Mouse (Mus musculus): ENCODE measurements around the gene Il27. TPM values are rescaled to one million over a fixed set of nuclear protein-coding genes. Genes with fewer than 3 reads are reported as not detected.

Il27 gene
- polyA plus RNA-seq, 2 experiments = not detected

DNA sequence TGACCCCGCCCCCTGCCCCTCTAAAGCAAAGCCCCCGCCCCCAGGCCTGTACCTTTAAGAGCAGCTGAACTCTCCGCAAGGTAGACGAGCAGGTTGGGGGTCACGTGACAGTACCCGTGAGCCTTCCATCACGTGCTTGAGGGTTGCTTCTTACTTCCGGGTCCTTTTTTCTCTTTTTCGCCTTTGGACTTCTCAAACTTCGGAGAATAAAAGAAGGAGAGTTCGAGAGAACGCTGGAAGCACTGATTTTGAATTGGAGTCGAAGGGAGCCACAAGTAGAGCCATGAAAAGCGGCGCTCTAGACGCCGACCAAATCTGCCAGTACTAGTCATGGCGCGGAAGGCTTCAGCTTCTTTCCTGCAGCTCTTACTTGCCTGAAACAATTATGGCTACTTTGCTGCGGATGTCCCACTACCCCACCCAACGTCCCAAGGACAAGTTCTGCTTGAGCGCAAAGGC, 11.5 kb downstream of the Il27 start:
- ATAC-seq (ENCODE audit: low FRiP score, low read depth) = peak; percentile 94
- H3K4me1 ChIP-seq (ENCODE audit: control insufficient read depth, insufficient read depth, low read length) = peaks cover 7% of the 10 kb centered on the region; the same call in 1 of the 2 replicates
- peaks cover 18% of the 10 kb centered on the region for H3K36me3 ChIP-seq (ENCODE audit: control insufficient read depth, insufficient read depth, low read length)
- DNase-seq (ENCODE audit: low spot score) = peak; percentile 93
- peak overlapping the region; percentile 46 for H3K4me3 ChIP-seq (replicated peaks; ENCODE audit: low read length)
- H3K9ac ChIP-seq (ENCODE audit: low read depth, low read length, severe bottlenecking) = peak overlapping the region; percentile 51
- H3K9me3 ChIP-seq (ENCODE audit: control insufficient read depth, low read length) = no peaks in the 10 kb centered on the region
- peak overlapping the region; percentile 91 for H3K4me2 ChIP-seq (replicated peaks; ENCODE audit: low read depth, low read length, severe bottlenecking)
- TF ChIP-seq POLR2A (IDR thresholded peaks at IDR 0.05; ENCODE audit: borderline replicate concordance, extremely low read depth, insufficient read depth, insufficient read length) = 0 out of 2 replicates have a peak, but pooled peaks have one; percentile 20
- under 1% methylated on average over 22 of the region's 22 CpGs for WGBS
- H3K27ac ChIP-seq (replicated peaks; ENCODE audit: low read depth, low read length) = peak overlapping the region; percentile 73
- no peaks in the 10 kb centered on the region for H3K27me3 ChIP-seq (ENCODE audit: control insufficient read depth, insufficient read depth, low read length)

DNA sequence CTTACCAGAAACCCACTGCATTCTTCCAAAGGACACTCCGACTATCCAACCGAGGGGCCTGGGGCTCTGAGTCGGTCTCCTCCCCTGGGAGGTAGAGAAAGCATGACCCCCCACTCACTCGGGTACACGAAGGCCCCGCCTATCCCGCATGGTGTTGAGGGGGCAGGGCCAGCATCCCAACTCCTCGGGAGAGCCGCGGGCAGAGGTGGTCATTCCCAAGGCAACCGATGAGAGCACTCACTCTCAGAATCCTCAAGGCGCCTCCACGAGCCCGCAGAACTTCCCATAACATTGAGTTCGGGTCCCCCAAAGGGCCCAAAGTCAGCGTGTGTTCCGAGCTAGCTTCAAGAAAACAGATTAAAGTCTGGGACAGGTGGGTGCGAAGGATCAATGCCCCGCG, 12.0 kb downstream of the Il27 start:
- H3K4me2 ChIP-seq (replicated peaks; ENCODE audit: low read depth, low read length, severe bottlenecking) = peak overlapping the region; percentile 91
- peaks cover 7% of the 10 kb centered on the region; the same call in 1 of the 2 replicates for H3K4me1 ChIP-seq (ENCODE audit: control insufficient read depth, insufficient read depth, low read length)
- H3K9me3 ChIP-seq (ENCODE audit: control insufficient read depth, low read length) = no peaks in the 10 kb centered on the region
- H3K27ac ChIP-seq (replicated peaks; ENCODE audit: low read depth, low read length) = peak overlapping the region; percentile 73
- DNase-seq (ENCODE audit: low spot score) (no peak), ATAC-seq (ENCODE audit: low FRiP score, low read depth) (peak; percentile 67)
- H3K4me3 ChIP-seq (replicated peaks; ENCODE audit: low read length) = peak overlapping the region; percentile 46
- peak overlapping the region; percentile 51 for H3K9ac ChIP-seq (ENCODE audit: low read depth, low read length, severe bottlenecking)
- no peak for TF ChIP-seq POLR2A (IDR thresholded peaks at IDR 0.05; ENCODE audit: borderline replicate concordance, extremely low read depth, insufficient read depth, insufficient read length)
- H3K27me3 ChIP-seq (ENCODE audit: control insufficient read depth, insufficient read depth, low read length) = no peaks in the 10 kb centered on the region
- 1% methylated on average over 20 of the region's 20 CpGs for WGBS
- H3K36me3 ChIP-seq (ENCODE audit: control insufficient read depth, insufficient read depth, low read length) = peaks cover 23% of the 10 kb centered on the region

DNA sequence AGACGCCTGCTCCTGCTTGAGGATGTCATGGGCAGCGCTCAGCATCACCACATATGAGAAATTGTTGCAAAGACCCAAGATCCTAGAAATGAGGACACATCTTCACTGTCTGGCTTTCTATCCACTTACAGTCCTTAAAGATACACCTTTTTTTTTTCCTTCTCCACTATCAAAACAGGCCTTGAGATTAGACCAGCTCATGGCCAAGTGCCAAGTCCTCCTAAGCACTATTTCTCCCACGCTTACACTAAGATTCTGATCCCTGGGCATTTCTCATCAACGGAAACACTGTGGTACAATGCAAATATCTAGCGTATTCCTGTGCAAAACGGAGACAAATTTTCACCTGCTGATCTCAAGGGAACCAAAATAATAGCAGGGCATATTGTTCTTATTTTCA, 13.1 kb downstream of the Il27 start:
- H3K4me2 ChIP-seq (replicated peaks; ENCODE audit: low read depth, low read length, severe bottlenecking) = no peak overlapping the region
- peaks cover 7% of the 10 kb centered on the region; the same call in 1 of the 2 replicates for H3K4me1 ChIP-seq (ENCODE audit: control insufficient read depth, insufficient read depth, low read length)
- DNase-seq (ENCODE audit: low spot score) (no peak), ATAC-seq (ENCODE audit: low FRiP score, low read depth) (no peak)
- peaks cover 26% of the 10 kb centered on the region for H3K36me3 ChIP-seq (ENCODE audit: control insufficient read depth, insufficient read depth, low read length)
- no peak for TF ChIP-seq POLR2A (IDR thresholded peaks at IDR 0.05; ENCODE audit: borderline replicate concordance, extremely low read depth, insufficient read depth, insufficient read length)
- H3K9me3 ChIP-seq (ENCODE audit: control insufficient read depth, low read length) = no peaks in the 10 kb centered on the region
- H3K4me3 ChIP-seq (replicated peaks; ENCODE audit: low read length) = no peak overlapping the region
- no peak overlapping the region for H3K9ac ChIP-seq (ENCODE audit: low read depth, low read length, severe bottlenecking)
- no peaks in the 10 kb centered on the region for H3K27me3 ChIP-seq (ENCODE audit: control insufficient read depth, insufficient read depth, low read length)
- WGBS = 92% methylated on average over 6 of the region's 6 CpGs
- H3K27ac ChIP-seq (replicated peaks; ENCODE audit: low read depth, low read length) = no peak overlapping the region

DNA sequence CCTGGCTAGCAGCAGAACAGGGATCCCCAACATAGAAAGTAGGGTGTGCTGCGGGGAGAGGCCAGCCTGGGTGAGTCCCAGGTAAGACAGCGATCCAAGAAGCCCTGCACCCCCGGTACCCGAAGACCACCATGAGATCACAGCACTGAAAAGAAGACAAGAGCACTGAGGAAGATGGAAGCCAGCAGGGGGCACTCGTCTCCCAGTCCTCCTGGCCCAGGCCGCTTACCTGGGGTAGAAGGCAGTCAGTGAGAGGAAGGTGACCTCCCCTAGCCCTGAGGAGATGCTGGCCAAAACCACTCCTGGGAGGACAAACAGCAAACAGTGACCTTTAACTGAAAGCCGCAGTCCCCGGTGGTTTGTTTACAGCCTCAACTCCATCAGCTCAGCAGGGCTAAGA, 15.6 kb downstream of the Il27 start:
- 43% methylated on average over 7 of the region's 8 CpGs for WGBS
- H3K4me2 ChIP-seq (replicated peaks; ENCODE audit: low read depth, low read length, severe bottlenecking) = no peak overlapping the region
- H3K4me1 ChIP-seq (ENCODE audit: control insufficient read depth, insufficient read depth, low read length) = peaks cover 7% of the 10 kb centered on the region; the same call in 1 of the 2 replicates
- H3K9me3 ChIP-seq (ENCODE audit: control insufficient read depth, low read length) = no peaks in the 10 kb centered on the region
- no peak for ATAC-seq (ENCODE audit: low FRiP score, low read depth)
- H3K27ac ChIP-seq (replicated peaks; ENCODE audit: low read depth, low read length) = no peak overlapping the region
- no peak for TF ChIP-seq POLR2A (IDR thresholded peaks at IDR 0.05; ENCODE audit: borderline replicate concordance, extremely low read depth, insufficient read depth, insufficient read length)
- no peak overlapping the region for H3K9ac ChIP-seq (ENCODE audit: low read depth, low read length, severe bottlenecking)
- H3K4me3 ChIP-seq (replicated peaks; ENCODE audit: low read length) = no peak overlapping the region
- no peaks in the 10 kb centered on the region for H3K27me3 ChIP-seq (ENCODE audit: control insufficient read depth, insufficient read depth, low read length)
- peaks cover 42% of the 10 kb centered on the region for H3K36me3 ChIP-seq (ENCODE audit: control insufficient read depth, insufficient read depth, low read length)
- DNase-seq (ENCODE audit: low spot score) = peak; percentile 31

DNA sequence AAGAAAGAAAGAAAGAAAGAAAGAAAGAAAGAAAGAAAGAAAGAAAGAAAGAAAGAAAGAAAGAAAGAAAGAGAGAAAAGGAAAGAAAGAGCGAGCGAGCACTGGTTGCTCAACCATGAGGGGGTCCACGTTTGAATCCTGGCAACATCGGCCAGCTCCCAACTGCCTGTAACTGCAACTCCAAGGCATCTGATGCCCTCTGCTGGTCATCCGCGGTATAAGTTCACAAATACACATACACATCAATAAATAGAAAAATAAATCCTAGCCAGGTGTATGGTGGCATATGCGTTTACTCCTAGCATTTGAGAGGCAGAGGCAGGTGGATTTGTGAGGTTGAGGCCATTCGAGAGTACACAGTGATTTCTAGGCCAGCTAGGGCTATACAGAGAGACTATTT, 17.8 kb downstream of the Il27 start:
- Histone ChIP-seq H3K36me3 (ENCODE audit: control insufficient read depth, insufficient read depth, low read length) (peaks cover 57% of the 10 kb centered on the region), H3K9ac (ENCODE audit: low read depth, low read length, severe bottlenecking) (no peak overlapping the region), H3K4me1 (ENCODE audit: control insufficient read depth, insufficient read depth, low read length) (peaks cover 5% of the 10 kb centered on the region; the same call in 1 of the 2 replicates), H3K9me3 (ENCODE audit: control insufficient read depth, low read length) (no peaks in the 10 kb centered on the region), H3K4me2 (replicated peaks; ENCODE audit: low read depth, low read length, severe bottlenecking) (no peak overlapping the region), H3K27ac (replicated peaks; ENCODE audit: low read depth, low read length) (no peak overlapping the region), H3K27me3 (ENCODE audit: control insufficient read depth, insufficient read depth, low read length) (no peaks in the 10 kb centered on the region), H3K4me3 (replicated peaks; ENCODE audit: low read length) (no peak overlapping the region)
- DNase-seq (ENCODE audit: low spot score) (no peak), ATAC-seq (ENCODE audit: low FRiP score, low read depth) (no peak)
- no peak for TF ChIP-seq POLR2A (IDR thresholded peaks at IDR 0.05; ENCODE audit: borderline replicate concordance, extremely low read depth, insufficient read depth, insufficient read length)
- WGBS = 61% methylated on average over 8 of the region's 8 CpGs

Data from limb, embryonic 14.5 days (tissue).